Mouse (Mus musculus): ENCODE measurements around the gene A830031A19Rik.

DNA sequence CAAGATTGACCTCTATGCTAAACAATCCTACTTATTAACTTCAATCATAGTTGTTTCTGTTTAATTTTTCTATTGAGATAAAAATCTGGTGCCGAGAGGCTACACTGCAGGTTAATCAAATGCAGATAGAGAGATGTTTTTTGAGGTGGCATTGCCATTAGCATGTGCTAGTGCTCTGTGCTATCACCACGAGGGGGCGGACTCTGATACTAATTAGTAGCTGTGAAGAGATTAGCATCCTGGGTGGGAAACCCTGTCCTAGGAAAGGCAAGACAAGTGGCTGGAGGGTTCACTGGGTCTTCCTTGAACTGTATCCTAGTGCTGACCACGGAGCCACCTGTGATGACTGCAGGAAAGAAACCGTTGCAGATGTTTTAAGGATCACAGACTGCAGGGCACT is 66.6 kb downstream of the A830031A19Rik start:
- TF ChIP-seq NRF1 (IDR thresholded peaks at IDR 0.05; ENCODE audit: insufficient read depth, low read depth, low read length, poor library complexity, severe bottlenecking), result no peak
- peak; percentile 50 to 71 (median 63) for TF ChIP-seq CTCF (IDR thresholded peaks at IDR 0.05 in 2 of 3, conservative IDR thresholded peaks at IDR 0.05 in 1 of 3; ENCODE audit: control insufficient read depth in 1 of 3, insufficient read depth in 1 of 3, low read depth in 2 of 3, low read length in 3 of 3, poor library complexity in 1 of 3, severe bottlenecking in 1 of 3)
- no peak for TF ChIP-seq MAFK (IDR thresholded peaks at IDR 0.05; ENCODE audit: borderline replicate concordance, low read depth, low read length)
- TF ChIP-seq RCOR1 (IDR thresholded peaks at IDR 0.05; ENCODE audit: low read depth, low read length), result no peak
- peak; percentile 30; the same call in 1 of the 2 replicates for TF ChIP-seq GATA1 (IDR thresholded peaks at IDR 0.05; ENCODE audit: low read depth, low read length)
- TF ChIP-seq ZNF384 (IDR thresholded peaks at IDR 0.05; ENCODE audit: low read depth, low read length), result no peak
- no peak for TF ChIP-seq POLR2AphosphoS5 (IDR thresholded peaks at IDR 0.05; ENCODE audit: borderline replicate concordance, low read depth, low read length)
- TF ChIP-seq POLR2A (IDR thresholded peaks at IDR 0.05; ENCODE audit: control insufficient read depth in 1 of 2, insufficient read depth in 1 of 2, low read depth in 1 of 2, low read length in 2 of 2, poor library complexity in 1 of 2), result no peak

Measured in MEL (cell line).